Mouse (Mus musculus) lung, embryonic 16.5 days (tissue): Measurements from ENCODE around the gene Spg7. TPM values are rescaled to one million over a fixed set of nuclear protein-coding genes. Genes with fewer than 3 reads are reported as not detected.

Experiments used
- ATAC-seq: fragments of 200-750 bp; cut with Nextera tagmentation; 2 replicates; pipeline ENCODE4 v1.8.0; 2017; ENCODE audit warnings: low read depth, mild to moderate bottlenecking, moderate library complexity
- H3K27ac ChIP-seq: fragments of 300-500 bp; sonication (generic); 2 replicates; pipeline ENCODE4 v1.5.1; 2014; ENCODE audit warnings: mild to moderate bottlenecking, control low read depth, low read length
- H3K27me3 ChIP-seq: fragments of 300-500 bp; sonication (generic); 2 replicates; pipeline ENCODE4 v1.6.1; 2014; ENCODE audit warnings: low read depth, low read length, mixed read lengths; ENCODE audit not compliant: control insufficient read depth, insufficient read depth
- H3K36me3 ChIP-seq: fragments of 300-500 bp; sonication (generic); 2 replicates; pipeline ENCODE4 v1.6.1; 2014; ENCODE audit warnings: low read length; ENCODE audit not compliant: control insufficient read depth, insufficient read depth
- H3K4me1 ChIP-seq: fragments of 300-500 bp; sonication (generic); replicated peaks from 2 replicates; pipeline ENCODE4 v1.6.1; 2014; ENCODE audit warnings: low read length, mixed read lengths; ENCODE audit not compliant: control insufficient read depth, insufficient read depth
- H3K4me2 ChIP-seq: fragments of 300-500 bp; sonication (generic); 2 replicates; pipeline ENCODE4 v1.6.1; 2014; ENCODE audit warnings: low read depth, low read length, control low read depth
- H3K4me3 ChIP-seq: fragments of 300-500 bp; sonication (generic); 2 replicates; pipeline ENCODE4 v1.5.1; 2014; ENCODE audit warnings: mild to moderate bottlenecking, low read length, control low read depth
- H3K9ac ChIP-seq: fragments of 300-500 bp; sonication (generic); 2 replicates; pipeline ENCODE4 v1.6.1; 2014; ENCODE audit warnings: low read length, control low read depth
- H3K9me3 ChIP-seq: fragments of 300-500 bp; sonication (generic); 2 replicates; pipeline ENCODE4 v1.6.1; 2016; ENCODE audit warnings: low read length; ENCODE audit not compliant: control insufficient read depth
- WGBS: fragments of 180-500 bp; shearing (Covaris S2); extraction: QIAGEN DNeasy Blood & Tissue Kit; methylation state at CpG from one replicate; pipeline ENCODE4 v1.1.7; 2014; 5-methylcytosine and 5-hydroxymethylcytosine counted together
- polyA plus RNA-seq: library from polyadenylated mRNA; unstranded; fragments of >200 nt; fragmentation: Nextera tagmentation; extraction: Ambion mirVana; gene quantifications from 2 replicates; pipeline ENCODE4 v1.2.1, GENCODE M21; 2015

Spg7 gene
- polyA plus RNA-seq, 1 experiment from 2014 or later = 43.7 TPM

DNA sequence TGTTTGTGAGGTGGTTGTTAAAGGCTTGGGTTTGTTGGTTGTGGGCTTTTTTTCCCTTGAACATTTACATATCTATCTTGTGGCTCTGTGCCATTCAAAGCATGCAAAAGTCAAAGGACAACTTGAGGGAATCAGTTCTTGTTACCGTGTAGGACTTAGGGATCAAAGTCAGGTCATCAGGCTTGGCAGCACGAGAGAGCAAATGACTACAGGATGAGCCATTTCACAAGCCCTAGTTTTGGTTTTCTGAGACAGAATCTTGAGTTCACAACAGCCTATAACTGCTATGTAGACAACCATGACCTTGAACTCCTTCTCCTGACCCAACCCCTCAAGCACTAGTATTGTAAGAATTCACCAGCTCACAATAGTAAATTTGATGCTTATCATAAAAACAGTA lies 24.4 kb upstream of the Spg7 start:
- Histone ChIP-seq H3K9me3 (no peaks in the 10 kb centered on the region), H3K4me3 (no peak overlapping the region), H3K27me3 (no peaks in the 10 kb centered on the region), H3K27ac (no peak overlapping the region), H3K4me2 (no peak overlapping the region), H3K9ac (no peak overlapping the region), H3K36me3 (no peaks in the 10 kb centered on the region), H3K4me1 (peaks cover 38% of the 10 kb centered on the region)
- 41% methylated on average over 2 of the region's 2 CpGs for WGBS
- ATAC-seq = no peak

DNA sequence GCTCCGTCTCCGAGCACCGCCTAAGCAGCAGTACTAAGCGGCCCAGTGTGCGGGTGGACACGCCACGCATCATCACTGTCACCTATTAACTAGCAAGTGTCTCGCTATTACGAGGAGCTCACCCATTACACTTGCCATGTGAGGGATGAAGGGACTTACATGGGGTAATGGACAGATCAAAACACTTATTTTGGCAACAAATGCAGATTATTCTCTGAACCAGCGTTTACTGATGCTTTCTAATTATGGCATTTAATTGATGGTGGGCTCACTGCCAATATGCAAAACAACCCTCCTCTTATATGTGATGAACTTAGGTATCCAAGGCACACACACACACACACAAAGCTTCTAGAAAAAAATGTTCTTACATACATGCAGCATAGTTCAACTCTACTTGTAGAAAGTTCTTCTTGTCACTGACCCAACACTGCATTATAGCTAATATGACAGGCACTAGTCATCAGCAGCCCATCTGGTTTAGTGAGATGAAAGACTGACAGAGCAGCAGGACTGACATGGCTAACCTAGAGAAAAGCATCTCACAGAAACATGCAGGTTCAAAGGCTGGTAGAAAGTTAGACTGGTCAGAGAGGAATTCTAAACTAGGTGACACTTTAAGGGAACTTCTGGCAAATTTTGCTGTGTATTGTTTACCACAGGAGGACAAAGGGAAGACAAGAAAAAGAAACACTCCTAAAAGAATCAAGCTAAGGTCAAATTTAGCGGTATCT lies 23.2 kb upstream of the Spg7 start:
- no peak overlapping the region for H3K27ac ChIP-seq
- no peak for ATAC-seq
- 71% methylated on average over 11 of the region's 11 CpGs for WGBS
- H3K36me3 ChIP-seq = no peaks in the 10 kb centered on the region
- no peak overlapping the region for H3K9ac ChIP-seq
- peaks cover 38% of the 10 kb centered on the region for H3K4me1 ChIP-seq
- no peak overlapping the region for H3K4me3 ChIP-seq
- no peaks in the 10 kb centered on the region for H3K9me3 ChIP-seq
- no peaks in the 10 kb centered on the region for H3K27me3 ChIP-seq
- peak overlapping the region; percentile 83 for H3K4me2 ChIP-seq

DNA sequence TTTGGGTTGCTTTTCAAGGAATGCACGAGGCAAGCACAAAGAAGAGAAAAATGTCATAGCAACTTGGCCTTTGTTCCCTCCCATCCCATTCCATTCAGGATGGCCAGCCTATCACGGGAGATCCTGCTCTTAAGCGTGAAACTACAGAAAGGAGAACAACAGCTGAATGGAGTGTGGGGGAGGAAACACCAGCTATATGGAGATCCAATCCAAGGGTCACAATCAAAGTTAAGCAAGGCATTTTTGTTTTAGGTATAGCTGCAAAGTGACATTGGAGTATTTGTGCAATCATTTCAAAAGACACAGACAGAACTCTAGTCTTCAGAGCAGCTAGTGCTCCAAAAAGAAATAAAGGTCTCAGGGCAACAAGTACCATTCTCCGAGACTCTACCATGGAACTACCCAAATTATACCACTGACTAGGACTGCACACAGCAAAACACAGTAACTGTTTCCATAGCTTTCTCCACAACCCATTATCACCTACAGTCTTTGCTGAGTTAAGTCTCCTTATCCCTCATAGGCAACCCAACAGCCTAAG lies 22.6 kb upstream of the Spg7 start:
- Histone ChIP-seq H3K4me2 (peak overlapping the region; percentile 83), H3K9me3 (no peaks in the 10 kb centered on the region), H3K9ac (peak overlapping the region; percentile 100), H3K36me3 (no peaks in the 10 kb centered on the region), H3K27ac (peak overlapping the region; percentile 94), H3K27me3 (no peaks in the 10 kb centered on the region), H3K4me1 (peaks cover 36% of the 10 kb centered on the region), H3K4me3 (peak overlapping the region; percentile 100)
- no peak for ATAC-seq
- 16% methylated on average over 4 of the region's 4 CpGs for WGBS

DNA sequence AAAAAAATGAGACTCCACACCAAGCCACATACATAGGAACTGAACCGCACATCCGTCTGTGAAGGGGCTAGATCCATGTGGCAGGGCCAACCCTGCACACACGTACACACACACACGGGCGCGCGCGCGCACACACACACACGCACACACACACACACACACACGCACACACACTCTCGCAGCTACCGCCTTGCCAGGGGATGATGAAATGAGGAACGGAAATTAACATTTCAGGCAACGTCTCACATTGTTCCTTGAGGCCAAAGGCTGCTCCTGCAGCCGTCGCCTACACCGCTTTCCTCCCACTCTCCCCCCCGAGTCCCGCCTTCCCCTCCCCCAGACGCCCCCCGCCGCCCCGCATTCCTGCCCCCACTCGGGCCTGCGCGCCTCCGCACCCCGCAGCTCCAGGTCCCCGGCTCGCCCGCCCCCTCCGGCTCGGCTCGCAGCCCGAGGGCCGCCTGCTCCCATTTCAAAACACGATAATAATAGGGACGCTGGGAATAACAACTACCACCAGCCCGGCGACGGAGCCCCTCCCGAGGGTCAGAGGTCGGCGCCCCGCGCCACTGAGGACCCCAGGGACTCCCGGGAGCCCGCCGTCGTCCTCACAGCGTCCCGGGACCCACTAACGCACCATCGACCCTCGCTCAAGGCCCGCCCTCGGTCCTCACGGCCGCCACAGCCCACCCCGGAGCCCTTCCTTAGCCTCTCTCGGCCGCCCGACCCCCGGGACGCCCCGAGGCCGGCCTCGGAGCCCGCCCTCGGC lies 21.6 kb upstream of the Spg7 start:
- Histone ChIP-seq H3K4me1 (peaks cover 33% of the 10 kb centered on the region), H3K9ac (peak overlapping the region; percentile 100), H3K4me3 (peak overlapping the region; percentile 100), H3K27me3 (no peaks in the 10 kb centered on the region), H3K27ac (peak overlapping the region; percentile 94), H3K4me2 (peak overlapping the region; percentile 83), H3K9me3 (no peaks in the 10 kb centered on the region), H3K36me3 (no peaks in the 10 kb centered on the region)
- ATAC-seq = peak; percentile 6; the same call in 1 of the 2 replicates
- under 1% methylated on average over 61 of the region's 71 CpGs for WGBS

DNA sequence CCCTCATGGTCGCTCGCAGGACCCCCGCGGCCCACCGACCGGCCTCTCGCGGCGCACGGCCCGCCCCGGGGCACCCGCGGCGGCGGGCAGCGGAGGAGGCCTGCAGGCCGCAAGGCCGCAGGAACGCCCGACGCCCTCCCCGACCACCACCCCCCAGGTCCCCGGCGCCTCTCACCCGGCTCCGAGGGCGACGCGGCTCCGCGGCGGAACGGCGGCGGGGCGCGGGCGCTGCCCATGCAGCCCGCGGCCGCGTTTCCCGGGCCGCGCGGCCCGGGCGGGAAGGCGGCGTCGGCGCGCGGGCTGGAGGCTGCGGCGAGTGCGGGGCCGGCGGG lies 21.0 kb upstream of the Spg7 start:
- Histone ChIP-seq H3K9me3 (no peaks in the 10 kb centered on the region), H3K27ac (peak overlapping the region; percentile 94), H3K9ac (peak overlapping the region; percentile 100), H3K36me3 (no peaks in the 10 kb centered on the region), H3K4me3 (peak overlapping the region; percentile 100), H3K27me3 (no peaks in the 10 kb centered on the region), H3K4me2 (peak overlapping the region; percentile 83), H3K4me1 (peaks cover 32% of the 10 kb centered on the region)
- no peak; the same call in 1 of the 2 replicates for ATAC-seq
- 0% methylated on average over 29 of the region's 60 CpGs for WGBS

DNA sequence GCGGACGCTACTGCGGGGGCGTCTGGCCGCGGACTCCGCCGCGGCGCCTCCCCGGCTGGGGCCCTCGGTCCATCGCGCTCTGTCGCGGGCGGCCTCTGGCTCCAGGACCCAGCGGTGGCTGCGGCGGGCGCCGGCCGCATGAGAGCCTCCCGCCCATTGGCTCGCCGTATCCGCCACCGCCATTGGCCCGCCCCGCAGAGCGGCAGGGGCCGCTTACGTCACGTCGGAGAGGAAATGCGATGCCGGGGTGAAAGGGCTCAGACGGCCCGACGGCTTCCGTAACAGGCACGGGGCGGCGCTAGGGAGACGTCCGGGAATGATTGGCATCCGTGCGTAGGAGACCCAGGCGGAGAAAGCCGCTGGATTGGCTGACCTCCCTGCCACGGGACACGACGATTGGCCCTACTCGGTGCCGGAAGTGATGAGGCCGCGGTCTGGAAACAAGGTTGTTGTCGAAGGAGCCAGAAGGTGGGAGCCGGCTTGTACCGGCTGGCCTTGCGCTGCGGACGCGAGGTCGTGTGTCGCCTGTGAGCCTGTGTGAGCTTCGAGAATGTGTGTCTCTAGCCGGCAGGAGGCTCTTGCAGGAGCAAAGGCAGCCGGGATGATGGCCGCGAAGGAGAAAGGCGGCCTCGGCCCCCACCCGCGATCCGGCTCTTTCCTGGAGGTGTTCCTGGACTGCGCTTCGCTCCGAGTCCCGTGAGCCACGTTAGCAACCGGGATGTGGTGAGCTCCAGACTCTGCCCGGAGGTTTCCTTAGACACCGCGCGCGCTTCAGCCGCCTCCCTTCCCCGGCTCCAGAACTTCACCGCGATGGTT lies 20.4 kb upstream of the Spg7 start, which contains the start of gene Ankrd11:
Gene Ankrd11, minus strand, starts transcription at position 120 of the 816 bp plus-strand sequence.
- ATAC-seq = peak; percentile 98
- Histone ChIP-seq H3K36me3 (no peaks in the 10 kb centered on the region), H3K27me3 (no peaks in the 10 kb centered on the region), H3K4me3 (peak within 1 kb of the TSS; percentile 100), H3K9ac (peak within 1 kb of the TSS; percentile 100), H3K27ac (peak within 1 kb of the TSS; percentile 97), H3K4me2 (peak within 1 kb of the TSS; percentile 83), H3K9me3 (no peaks in the 10 kb centered on the region), H3K4me1 (peaks cover 25% of the 10 kb centered on the region)
- under 1% methylated on average over 91 of the region's 91 CpGs for WGBS

DNA sequence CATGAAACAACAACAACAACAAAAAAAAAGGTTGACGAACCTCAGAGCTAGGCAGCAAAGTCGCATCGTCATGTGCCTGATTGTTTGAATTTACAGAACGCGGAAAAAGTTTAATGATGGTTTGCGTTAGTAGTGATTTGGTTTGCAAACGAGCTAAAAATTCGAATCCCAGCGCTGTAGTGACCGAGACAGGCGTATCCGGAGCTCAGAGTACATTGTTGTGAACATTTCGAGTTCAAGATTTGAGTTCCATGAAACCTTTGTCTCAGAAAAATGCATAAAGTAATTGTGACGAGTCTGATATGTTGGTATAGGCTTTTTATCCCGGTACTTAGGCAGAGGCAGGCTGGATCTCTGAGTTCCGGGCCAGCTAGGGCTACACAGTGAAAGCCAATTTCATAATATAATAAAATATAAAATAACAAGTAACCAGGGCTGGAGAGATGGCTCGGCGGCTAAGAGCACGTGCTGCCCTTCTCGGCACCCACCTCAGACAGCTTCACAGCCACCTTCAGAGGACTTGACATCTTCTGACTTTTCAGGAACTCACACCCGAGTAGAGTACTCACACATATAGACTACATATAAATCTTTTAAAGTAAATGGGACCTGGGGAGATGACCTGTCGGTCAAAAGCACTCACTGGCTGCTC lies 19.6 kb upstream of the Spg7 start:
- Histone ChIP-seq H3K27me3 (no peaks in the 10 kb centered on the region), H3K4me1 (peaks cover 24% of the 10 kb centered on the region), H3K36me3 (no peaks in the 10 kb centered on the region), H3K9ac (peak overlapping the region; percentile 89), H3K27ac (peak overlapping the region; percentile 97), H3K9me3 (no peaks in the 10 kb centered on the region), H3K4me3 (peak overlapping the region; percentile 100), H3K4me2 (peak overlapping the region; percentile 63)
- 14% methylated on average over 22 of the region's 22 CpGs for WGBS
- no peak for ATAC-seq

DNA sequence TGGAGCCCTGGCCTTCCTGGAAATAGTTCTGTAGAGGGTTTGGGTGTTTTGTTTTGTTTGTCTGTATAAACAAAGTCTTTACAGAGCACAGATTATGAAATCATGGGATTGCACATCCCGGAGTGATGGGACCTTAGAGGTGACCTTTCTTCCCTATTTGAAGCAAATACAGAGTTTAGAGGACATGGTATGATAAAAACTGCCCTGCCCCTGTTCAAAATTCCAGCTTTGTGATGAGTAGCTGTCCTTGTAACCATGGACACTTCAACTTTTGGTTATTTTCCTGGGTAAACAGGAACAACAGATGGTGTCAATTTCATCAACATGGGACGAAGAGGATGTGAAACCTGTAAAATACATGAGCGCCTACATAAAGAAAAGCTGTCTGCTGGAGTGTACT lies 18.8 kb upstream of the Spg7 start:
- no peak overlapping the region for H3K4me2 ChIP-seq
- no peak overlapping the region for H3K9ac ChIP-seq
- no peaks in the 10 kb centered on the region for H3K36me3 ChIP-seq
- H3K27me3 ChIP-seq = no peaks in the 10 kb centered on the region
- no peak overlapping the region for H3K27ac ChIP-seq
- H3K4me3 ChIP-seq = no peak overlapping the region
- H3K4me1 ChIP-seq = peaks cover 20% of the 10 kb centered on the region
- no peak for ATAC-seq
- 76% methylated on average over 3 of the region's 3 CpGs for WGBS
- no peaks in the 10 kb centered on the region for H3K9me3 ChIP-seq
